Mouse (Mus musculus): Measurements from ENCODE around the gene Slfn14. TPM values are rescaled to one million over a fixed set of nuclear protein-coding genes. Genes with fewer than 3 reads are reported as not detected.

Gene Slfn14
- polyA plus RNA-seq, 1 experiment, result 0.01 TPM

- Histone ChIP-seq H3K4me2 (ENCODE audit: low read depth) (peak overlapping the region; percentile 87), H3ac (ENCODE audit: control insufficient read depth, insufficient read length) (no peak overlapping the region), H3K36me3 (ENCODE audit: control insufficient read depth, insufficient read depth) (peaks cover 22% of the 10 kb centered on the region), H3K79me2 (ENCODE audit: control insufficient read depth, insufficient read depth) (peaks cover 27% of the 10 kb centered on the region), H3K4me3 (peak overlapping the region; percentile 82), H3K27me3 (ENCODE audit: control insufficient read depth, insufficient read depth, insufficient read length) (no peaks in the 10 kb centered on the region)
- TF ChIP-seq MYOG (IDR thresholded peaks at IDR 0.05; ENCODE audit: control insufficient read depth in 1 of 3, insufficient read depth in 1 of 3, insufficient read length in 2 of 3, low read depth in 2 of 3), result no peak
- no peak for TF ChIP-seq TCF3 (IDR thresholded peaks at IDR 0.05; ENCODE audit: insufficient read length, low read depth)
- no peak for TF ChIP-seq REST (IDR thresholded peaks at IDR 0.05; ENCODE audit: insufficient read depth, insufficient read length)
- no peak for TF ChIP-seq POLR2A (IDR thresholded peaks at IDR 0.05; ENCODE audit: insufficient read length, low read depth)
- no peak for TF ChIP-seq MYOD1 (IDR thresholded peaks at IDR 0.05; ENCODE audit: control insufficient read depth in 1 of 3, insufficient read length in 2 of 3, low read depth in 2 of 3)
Observed at GRCm38 (mm10) chr11:83292251-83292587, 5.7 kb upstream of the Slfn14 start.

GRCm38 (mm10) chr11:83291375-83292250, 5.1 kb upstream of the Slfn14 start:
- peak; percentile 95 for TF ChIP-seq POLR2AphosphoS2 (IDR thresholded peaks at IDR 0.05; ENCODE audit: insufficient read length, low read depth)
- TF ChIP-seq MYOG (IDR thresholded peaks at IDR 0.05; ENCODE audit: control insufficient read depth in 1 of 3, insufficient read depth in 1 of 3, insufficient read length in 2 of 3, low read depth in 2 of 3), result no peak
- TF ChIP-seq USF1 (IDR thresholded peaks at IDR 0.05; ENCODE audit: low read depth), result peak; percentile 99
- peak; percentile 43 for TF ChIP-seq SRF (IDR thresholded peaks at IDR 0.05; ENCODE audit: control insufficient read depth, insufficient read length, low read depth)
- TF ChIP-seq MAX (IDR thresholded peaks at IDR 0.05; ENCODE audit: low read depth), result no peak
- no peak for TF ChIP-seq REST (IDR thresholded peaks at IDR 0.05; ENCODE audit: insufficient read depth, insufficient read length)
- no peak for TF ChIP-seq TCF12 (IDR thresholded peaks at IDR 0.05; ENCODE audit: insufficient read depth, poor library complexity, severe bottlenecking)
- TF ChIP-seq CEBPB (IDR thresholded peaks at IDR 0.05; ENCODE audit: insufficient read depth, poor library complexity, severe bottlenecking), result no peak
- no peak for TF ChIP-seq MYOD1 (IDR thresholded peaks at IDR 0.05; ENCODE audit: control insufficient read depth in 1 of 3, insufficient read length in 2 of 3, low read depth in 2 of 3)
- peak; percentile 64 for TF ChIP-seq E2F4 (IDR thresholded peaks at IDR 0.05; ENCODE audit: insufficient read depth)
- TF ChIP-seq POLR2A (IDR thresholded peaks at IDR 0.05; ENCODE audit: insufficient read length, low read depth), result peak; percentile 92
- TF ChIP-seq TCF3 (IDR thresholded peaks at IDR 0.05; ENCODE audit: insufficient read length, low read depth), result no peak
- peaks cover 22% of the 10 kb centered on the region for H3K36me3 ChIP-seq (ENCODE audit: control insufficient read depth, insufficient read depth)
- H3K27me3 ChIP-seq (ENCODE audit: control insufficient read depth, insufficient read depth, insufficient read length), result peaks cover 2% of the 10 kb centered on the region
- H3ac ChIP-seq (ENCODE audit: control insufficient read depth, insufficient read length), result no peak overlapping the region
- H3K79me2 ChIP-seq (ENCODE audit: control insufficient read depth, insufficient read depth), result peaks cover 27% of the 10 kb centered on the region
- peak overlapping the region; percentile 82 for H3K4me3 ChIP-seq
- H3K4me2 ChIP-seq (ENCODE audit: low read depth), result peak overlapping the region; percentile 93

DNA sequence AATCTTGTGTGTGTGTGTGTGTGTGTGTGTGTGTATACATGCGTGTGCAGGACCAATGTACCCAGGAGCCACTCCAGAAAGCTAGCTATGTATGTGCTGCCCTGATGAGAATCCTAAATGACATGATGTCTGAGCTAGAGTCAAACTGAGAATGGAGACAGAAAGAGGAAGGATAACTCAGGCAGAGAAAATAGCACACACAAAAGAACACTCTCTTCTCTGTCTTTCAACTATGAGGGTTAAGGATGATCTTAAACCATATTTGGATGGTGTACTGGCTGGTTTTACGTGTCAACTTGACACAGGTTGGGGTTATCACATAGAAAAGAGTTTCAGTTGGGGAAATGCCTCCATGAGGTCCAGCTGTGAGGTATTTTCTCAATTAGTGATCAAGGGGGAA, 3.1 kb upstream of the Slfn14 start:
- no peak for TF ChIP-seq E2F4 (IDR thresholded peaks at IDR 0.05; ENCODE audit: insufficient read depth)
- no peak for TF ChIP-seq TCF3 (IDR thresholded peaks at IDR 0.05; ENCODE audit: insufficient read length, low read depth)
- TF ChIP-seq REST (IDR thresholded peaks at IDR 0.05; ENCODE audit: insufficient read depth, insufficient read length), result no peak
- TF ChIP-seq MYOD1 (IDR thresholded peaks at IDR 0.05; ENCODE audit: control insufficient read depth in 1 of 3, insufficient read length in 2 of 3, low read depth in 2 of 3), result no peak
- TF ChIP-seq MAX (IDR thresholded peaks at IDR 0.05; ENCODE audit: low read depth), result no peak
- TF ChIP-seq POLR2A (IDR thresholded peaks at IDR 0.05; ENCODE audit: insufficient read length, low read depth), result no peak
- TF ChIP-seq CEBPB (IDR thresholded peaks at IDR 0.05; ENCODE audit: insufficient read depth, poor library complexity, severe bottlenecking), result no peak
- TF ChIP-seq SRF (IDR thresholded peaks at IDR 0.05; ENCODE audit: control insufficient read depth, insufficient read length, low read depth), result no peak
- TF ChIP-seq MYOG (IDR thresholded peaks at IDR 0.05; ENCODE audit: control insufficient read depth in 1 of 3, insufficient read depth in 1 of 3, insufficient read length in 2 of 3, low read depth in 2 of 3), result no peak
- TF ChIP-seq USF1 (IDR thresholded peaks at IDR 0.05; ENCODE audit: low read depth), result no peak
- no peak for TF ChIP-seq TCF12 (IDR thresholded peaks at IDR 0.05; ENCODE audit: insufficient read depth, poor library complexity, severe bottlenecking)
- no peak for TF ChIP-seq POLR2AphosphoS2 (IDR thresholded peaks at IDR 0.05; ENCODE audit: insufficient read length, low read depth)
- H3K36me3 ChIP-seq (ENCODE audit: control insufficient read depth, insufficient read depth), result peaks cover 8% of the 10 kb centered on the region
- no peak overlapping the region for H3ac ChIP-seq (ENCODE audit: control insufficient read depth, insufficient read length)
- H3K4me3 ChIP-seq, result no peak overlapping the region
- H3K79me2 ChIP-seq (ENCODE audit: control insufficient read depth, insufficient read depth), result peaks cover 27% of the 10 kb centered on the region
- H3K27me3 ChIP-seq (ENCODE audit: control insufficient read depth, insufficient read depth, insufficient read length), result peaks cover 8% of the 10 kb centered on the region
- no peak overlapping the region for H3K4me2 ChIP-seq (ENCODE audit: low read depth)

DNA sequence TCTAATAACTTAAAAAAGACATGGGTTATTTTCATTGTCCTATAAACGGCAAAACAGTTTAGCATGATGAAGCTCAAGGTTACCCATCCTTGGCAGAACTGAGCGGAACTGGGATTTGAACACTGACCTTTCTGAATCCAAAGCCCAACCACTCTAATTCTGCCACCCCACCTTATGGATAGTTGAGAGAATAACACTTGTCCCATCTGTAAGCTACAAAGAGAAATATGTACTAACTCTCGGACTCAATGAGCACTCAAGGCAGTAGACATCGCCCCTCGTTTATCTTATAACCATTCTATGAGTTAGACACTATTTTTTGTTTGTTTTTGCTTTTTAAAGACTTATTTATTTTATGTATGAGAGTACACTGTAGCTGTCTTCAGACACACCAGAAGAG, 2.5 kb upstream of the Slfn14 start:
- Histone ChIP-seq H3K4me2 (ENCODE audit: low read depth) (no peak overlapping the region), H3K36me3 (ENCODE audit: control insufficient read depth, insufficient read depth) (peaks cover 7% of the 10 kb centered on the region), H3K79me2 (ENCODE audit: control insufficient read depth, insufficient read depth) (peaks cover 24% of the 10 kb centered on the region), H3K4me3 (no peak overlapping the region), H3K27me3 (ENCODE audit: control insufficient read depth, insufficient read depth, insufficient read length) (peaks cover 9% of the 10 kb centered on the region), H3ac (ENCODE audit: control insufficient read depth, insufficient read length) (no peak overlapping the region)
- TF ChIP-seq E2F4 (IDR thresholded peaks at IDR 0.05; ENCODE audit: insufficient read depth), result no peak
- TF ChIP-seq REST (IDR thresholded peaks at IDR 0.05; ENCODE audit: insufficient read depth, insufficient read length), result no peak
- TF ChIP-seq CEBPB (IDR thresholded peaks at IDR 0.05; ENCODE audit: insufficient read depth, poor library complexity, severe bottlenecking), result no peak
- no peak for TF ChIP-seq MYOD1 (IDR thresholded peaks at IDR 0.05; ENCODE audit: control insufficient read depth in 1 of 3, insufficient read length in 2 of 3, low read depth in 2 of 3)
- TF ChIP-seq MAX (IDR thresholded peaks at IDR 0.05; ENCODE audit: low read depth), result no peak
- TF ChIP-seq SRF (IDR thresholded peaks at IDR 0.05; ENCODE audit: control insufficient read depth, insufficient read length, low read depth), result no peak
- TF ChIP-seq TCF12 (IDR thresholded peaks at IDR 0.05; ENCODE audit: insufficient read depth, poor library complexity, severe bottlenecking), result no peak
- no peak for TF ChIP-seq USF1 (IDR thresholded peaks at IDR 0.05; ENCODE audit: low read depth)
- TF ChIP-seq POLR2A (IDR thresholded peaks at IDR 0.05; ENCODE audit: insufficient read length, low read depth), result no peak
- TF ChIP-seq POLR2AphosphoS2 (IDR thresholded peaks at IDR 0.05; ENCODE audit: insufficient read length, low read depth), result no peak
- TF ChIP-seq TCF3 (IDR thresholded peaks at IDR 0.05; ENCODE audit: insufficient read length, low read depth), result no peak
- TF ChIP-seq MYOG (IDR thresholded peaks at IDR 0.05; ENCODE audit: control insufficient read depth in 1 of 3, insufficient read depth in 1 of 3, insufficient read length in 2 of 3, low read depth in 2 of 3), result no peak

Data from myocyte (in vitro differentiated cells).